Mouse (Mus musculus) hindlimb bud, embryonic 11.5 days (tissue): ENCODE measurements around the gene Slbp.

ENCODE experiments used
- DNase-seq: peaks from one replicate; pipeline ENCODE4 v3.0.0-alpha.2; 2012; ENCODE audit warnings: low read depth, low spot score; ENCODE audit errors: extremely low spot score

The Slbp gene

DNA sequence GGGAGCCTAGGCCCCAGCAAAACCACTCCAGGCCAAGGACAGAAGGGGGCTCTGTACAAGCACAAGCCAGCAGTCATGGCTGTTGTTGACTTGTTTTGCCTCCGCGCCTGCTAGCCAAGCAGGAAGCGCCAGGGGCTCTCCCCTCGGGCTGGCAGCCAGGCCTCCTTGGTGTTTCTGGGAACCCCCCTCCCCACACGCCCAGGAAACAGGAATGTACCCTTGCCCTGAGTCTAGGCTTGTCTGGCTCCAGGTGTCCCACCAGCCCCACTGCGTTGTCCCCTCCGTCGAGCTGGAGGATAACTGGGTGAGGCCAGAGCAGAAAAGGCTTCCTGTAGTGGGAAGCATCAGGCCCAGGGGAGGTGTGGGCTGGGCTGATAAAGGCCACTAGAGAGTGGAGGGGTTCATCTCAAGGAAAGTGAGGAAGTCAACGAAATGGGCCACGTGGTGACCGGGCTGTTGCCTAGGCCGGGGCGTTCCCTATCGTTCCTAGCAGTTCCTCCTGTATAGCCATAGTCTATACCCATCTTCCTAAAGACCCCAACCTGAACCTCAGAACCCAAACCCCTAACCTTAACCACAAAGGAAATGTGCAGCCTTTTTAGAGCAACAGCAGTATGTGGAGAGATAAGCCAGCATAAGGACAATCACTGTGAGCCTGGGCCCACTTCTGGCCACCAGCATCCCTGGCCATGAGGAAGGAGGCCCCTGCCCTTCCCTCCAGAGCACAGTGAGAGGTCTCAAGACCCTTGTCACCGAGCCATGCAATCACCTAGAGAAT lies 29.4 kb upstream of the Slbp start:
- DNase-seq = no peak

- no peak for DNase-seq
These were observed 28.7 kb upstream of the Slbp start for GRCm38 (mm10) chr5:33681044-33681443.

- no peak for DNase-seq
These were observed 25.9 kb upstream of the Slbp start for GRCm38 (mm10) chr5:33678244-33678643.

DNA sequence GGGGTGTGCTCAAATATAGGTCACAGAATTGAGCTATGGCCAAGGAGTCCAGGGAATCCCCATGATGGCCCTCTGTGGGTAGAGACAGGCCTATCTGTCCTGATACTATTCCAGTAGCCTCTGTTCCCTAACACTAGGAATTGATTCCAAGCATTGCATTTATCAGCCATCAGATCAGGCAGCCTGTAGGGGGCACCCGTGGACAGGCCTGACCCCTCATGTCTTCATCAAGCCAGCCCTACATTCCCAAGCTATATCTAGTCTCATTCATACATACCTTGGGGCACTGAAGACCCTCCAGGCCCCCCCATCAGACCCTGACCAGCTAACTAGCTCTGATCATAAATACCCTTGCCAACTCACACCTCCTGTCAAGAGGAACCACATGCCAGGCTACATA lies 23.6 kb upstream of the Slbp start:
- no peak for DNase-seq

GRCm38 (mm10) chr5:33674439-33674838 lies 22.1 kb upstream of the Slbp start:
- DNase-seq = no peak

DNA sequence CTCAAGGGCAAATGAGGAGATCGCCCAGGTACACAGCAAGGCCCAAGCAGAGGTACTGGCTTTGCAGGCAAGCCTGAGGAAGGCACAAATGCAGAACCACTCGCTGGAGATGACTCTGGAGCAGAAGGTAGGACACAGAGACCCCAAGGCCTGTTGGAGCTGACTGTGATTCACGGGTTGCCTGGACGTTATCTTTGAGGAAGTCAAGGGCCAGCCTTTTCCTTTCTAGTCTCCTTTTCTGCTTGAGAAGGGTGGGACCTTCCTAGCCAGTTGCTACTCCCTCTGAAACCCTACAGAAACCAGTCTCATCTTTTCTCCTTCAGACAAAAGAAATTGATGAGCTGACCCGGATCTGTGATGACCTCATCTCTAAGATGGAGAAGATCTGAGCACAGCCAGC lies 19.3 kb upstream of the Slbp start:
- DNase-seq = no peak

DNA sequence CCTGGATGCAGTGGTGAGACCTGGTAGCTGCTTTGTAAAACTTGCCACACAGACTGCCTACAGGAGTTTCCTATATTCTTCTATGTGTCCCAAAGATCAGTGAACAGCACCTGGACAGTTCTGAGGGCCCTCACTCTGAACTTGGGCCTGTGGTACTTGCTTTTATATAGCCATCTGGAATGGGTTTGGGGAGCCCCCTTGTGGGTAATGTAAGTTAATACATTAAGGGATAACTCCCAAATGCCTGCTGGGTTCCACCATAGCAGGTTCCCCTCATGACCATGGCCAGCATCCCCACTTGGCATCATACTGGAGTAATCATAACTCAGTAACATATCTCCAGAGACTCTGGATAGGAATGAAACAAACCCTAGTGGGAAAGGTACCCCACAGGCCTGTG lies 15.8 kb upstream of the Slbp start:
- DNase-seq = no peak

GRCm38 (mm10) chr5:33658664-33659050 lies 6.3 kb upstream of the Slbp start:
- no peak for DNase-seq

GRCm38 (mm10) chr5:33657787-33658663 lies 5.7 kb upstream of the Slbp start, which contains the start of the genes Tacc3 and Tmem129:
Tacc3 (plus strand) TSS chr5:33658128.
Tmem129 (minus strand) TSS chr5:33658416.
- peak; percentile 96 for DNase-seq

- DNase-seq = no peak
These were observed 4.9 kb upstream of the Slbp start for GRCm38 (mm10) chr5:33657251-33657786.

DNA sequence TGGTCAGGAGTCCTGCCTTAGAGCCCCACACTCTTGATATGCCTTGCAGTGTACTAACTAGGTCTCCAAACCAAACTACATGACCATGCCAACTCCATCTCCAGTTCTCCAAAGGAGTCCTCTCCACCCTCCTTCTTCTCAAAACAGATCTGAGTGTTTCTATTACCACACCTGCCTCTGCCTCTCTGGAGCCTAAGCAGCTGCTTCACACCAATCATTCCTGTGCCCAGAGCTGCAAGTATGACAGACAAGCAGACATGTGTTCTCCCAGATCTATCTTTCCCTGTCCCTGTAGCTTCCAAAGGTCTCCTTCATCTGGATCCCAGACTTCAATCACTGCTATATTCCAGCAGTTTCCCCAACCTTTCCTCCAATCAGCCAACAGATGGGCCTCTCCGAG lies 4.4 kb upstream of the Slbp start:
- DNase-seq = no peak

DNA sequence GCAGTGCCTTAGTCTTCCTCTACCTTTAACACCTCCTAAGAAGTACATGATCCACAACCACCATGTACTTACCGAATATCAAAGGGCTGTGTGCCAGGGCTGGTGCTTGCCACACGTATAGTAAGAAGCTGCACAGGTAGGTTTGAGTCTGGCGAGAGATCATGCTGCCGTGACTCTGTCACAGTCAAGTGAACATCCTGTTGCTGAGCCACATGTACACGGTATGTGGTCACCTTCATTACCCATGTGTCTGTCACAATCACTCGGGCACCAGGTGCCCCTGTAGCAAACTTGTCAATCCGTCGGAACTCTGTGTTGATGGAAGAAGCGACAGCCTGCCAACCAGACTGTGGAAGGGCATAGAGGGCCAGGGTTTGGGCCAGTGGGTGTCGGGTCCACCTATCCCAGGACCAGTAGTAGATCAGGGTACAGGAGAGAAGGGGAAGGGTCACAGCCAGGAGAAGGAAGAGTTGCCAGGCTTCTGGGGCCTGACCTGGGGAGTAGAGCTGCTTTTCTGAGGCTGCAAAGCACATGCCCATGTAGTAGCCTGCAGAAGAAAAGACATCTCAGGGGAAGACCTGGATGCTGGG lies 3.0 kb upstream of the Slbp start:
- no peak for DNase-seq

DNA sequence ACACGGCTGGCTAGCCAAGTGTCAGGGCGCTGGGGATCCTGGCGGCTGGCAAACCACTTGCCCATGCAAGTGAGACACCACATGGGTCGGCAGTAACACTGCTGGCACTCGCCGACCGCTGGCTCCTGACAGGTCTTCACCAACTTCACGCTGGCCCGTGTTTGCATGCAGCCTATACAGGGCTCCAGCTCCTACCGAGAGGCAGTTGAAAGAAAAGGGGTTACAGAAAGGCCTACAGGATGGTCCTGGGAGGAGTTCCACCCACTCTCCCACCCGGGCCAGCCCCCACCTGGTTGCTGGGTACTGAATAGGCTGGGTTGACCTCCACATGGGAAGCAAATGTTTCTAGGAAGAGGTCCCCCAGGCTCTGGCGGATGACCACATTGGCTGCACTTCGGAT lies 2.0 kb upstream of the Slbp start:
- DNase-seq = no peak

GRCm38 (mm10) chr5:33652783-33653173 lies 404 bp upstream of the Slbp start:
- DNase-seq = no peak

DNA sequence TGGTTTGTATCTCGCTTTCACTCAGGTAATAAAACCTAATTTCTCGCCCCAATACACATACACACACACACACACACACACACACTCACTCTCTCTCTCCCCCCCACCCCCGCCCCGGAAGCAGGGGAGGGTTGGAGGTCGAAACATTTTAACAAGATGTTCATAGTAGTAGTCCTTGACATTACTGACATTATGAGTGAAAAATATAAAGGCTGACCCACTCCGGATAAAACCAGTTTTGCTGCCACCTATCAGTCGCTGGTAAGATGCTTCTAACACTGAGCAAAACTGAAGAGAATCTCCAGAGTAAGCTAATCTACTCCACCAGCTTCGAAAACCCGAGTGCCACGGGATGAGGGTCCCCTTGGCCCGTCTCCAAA lies 843 bp downstream of the Slbp start:
- DNase-seq = no peak

DNA sequence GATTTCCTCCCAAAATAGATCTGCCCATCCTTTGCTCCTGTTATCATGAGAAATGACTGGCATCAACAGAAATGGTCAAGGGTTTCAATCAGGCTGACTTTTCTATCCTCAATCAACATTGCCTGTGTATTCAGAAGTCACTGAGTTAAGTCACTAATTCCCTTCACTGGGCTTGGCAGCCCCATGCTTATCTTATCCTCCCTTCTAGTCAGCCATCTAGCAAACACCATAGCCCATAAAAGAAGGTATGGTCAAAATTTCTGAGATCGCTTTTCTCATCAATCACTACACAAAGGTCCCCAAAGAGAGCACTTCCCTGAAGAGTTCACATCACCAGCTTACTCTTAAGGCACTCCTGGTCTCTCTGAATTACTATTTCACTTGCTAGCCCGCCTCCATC lies 1.4 kb downstream of the Slbp start:
- no peak for DNase-seq

DNA sequence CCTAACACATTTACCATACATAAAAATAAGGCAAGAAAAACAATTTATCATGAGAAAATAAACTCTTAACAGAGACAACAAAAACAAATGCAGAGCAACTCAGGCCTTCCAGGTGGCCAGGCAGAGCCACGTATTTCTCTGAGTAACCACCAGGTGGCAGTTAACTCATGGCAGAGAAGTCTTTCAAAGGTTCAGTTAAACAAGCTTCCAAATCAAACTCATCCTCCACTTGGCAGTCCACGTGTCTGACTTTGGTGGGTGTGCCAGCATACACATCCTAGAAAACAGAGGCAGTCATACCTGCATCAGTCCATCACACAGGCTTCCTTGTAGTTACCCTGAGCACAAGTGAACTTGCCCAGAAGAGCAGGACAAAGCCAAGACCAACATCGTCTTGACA lies 11.7 kb downstream of the Slbp start:
- no peak for DNase-seq

DNA sequence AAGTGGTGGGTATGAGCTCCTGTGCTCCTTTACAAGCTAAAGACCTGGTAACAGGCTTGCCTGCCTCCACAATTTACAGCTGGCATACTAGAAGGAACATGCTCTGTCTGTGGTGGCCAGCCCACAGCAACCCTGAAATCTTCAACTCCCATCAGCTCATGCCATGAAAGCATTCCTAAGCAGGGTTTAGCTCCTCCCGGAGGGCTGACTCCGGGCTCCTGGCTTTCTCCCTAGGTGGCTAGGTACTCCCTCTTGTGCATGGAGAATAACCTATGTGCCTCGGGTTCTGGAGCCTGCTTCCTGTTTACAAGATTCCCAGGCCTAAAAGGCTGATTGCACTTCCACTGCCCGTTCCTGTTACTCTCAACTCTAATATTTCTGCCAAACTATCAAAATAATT lies 13.5 kb downstream of the Slbp start:
- DNase-seq = no peak

DNA sequence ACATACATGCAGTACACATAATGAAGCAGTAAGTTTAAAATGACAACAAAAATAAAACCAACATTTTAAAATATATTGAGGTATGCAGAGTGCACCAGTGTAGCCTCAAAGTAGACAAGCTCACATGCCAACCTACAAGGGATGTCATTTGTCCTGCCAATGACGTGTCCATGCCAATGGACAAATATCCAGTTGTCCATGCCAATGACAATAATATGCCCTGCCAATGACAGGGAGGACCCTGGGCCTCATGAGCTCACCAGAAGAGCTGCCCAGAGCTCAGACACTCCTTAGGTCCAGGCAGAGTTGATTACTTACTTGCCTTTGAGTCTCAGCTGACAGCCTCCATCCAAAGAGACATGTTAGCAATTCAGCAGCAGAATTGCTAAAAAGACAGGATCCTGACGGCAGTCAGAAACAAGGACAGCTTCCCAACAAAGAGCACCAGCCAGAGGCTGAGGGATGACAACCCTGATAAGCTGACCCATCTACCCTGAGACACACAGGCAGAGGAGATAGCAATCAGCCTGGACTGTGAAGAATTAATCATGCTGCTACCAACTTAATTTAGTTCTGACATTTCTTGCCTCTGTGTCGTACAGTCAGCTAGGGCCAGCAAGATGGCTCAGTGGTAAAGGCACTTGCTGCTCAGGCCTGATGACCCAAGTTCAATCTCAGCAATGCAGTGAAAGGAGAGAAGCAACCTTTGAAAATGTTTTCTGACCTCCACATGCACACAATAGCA lies 14.6 kb downstream of the Slbp start:
- no peak for DNase-seq

DNA sequence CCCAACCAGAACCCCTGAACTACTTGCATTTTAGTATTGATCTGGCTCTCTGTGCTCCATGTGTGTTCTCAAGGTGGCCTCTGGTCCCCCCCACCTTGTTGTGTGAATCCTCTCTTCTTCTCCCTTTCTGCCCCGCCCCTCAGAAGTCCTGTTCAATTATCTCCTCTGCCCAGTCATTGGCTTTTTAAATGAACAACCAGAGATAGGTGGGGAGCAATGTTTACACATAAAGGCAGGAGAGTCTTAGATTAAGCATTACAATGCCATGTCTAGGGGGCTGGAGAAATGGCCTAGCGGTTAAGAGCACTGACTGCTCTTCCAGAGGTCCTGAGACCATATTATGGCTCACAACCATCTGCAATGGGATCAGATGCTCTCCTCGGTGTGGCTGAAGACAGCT lies 17.0 kb downstream of the Slbp start:
- no peak for DNase-seq

DNA sequence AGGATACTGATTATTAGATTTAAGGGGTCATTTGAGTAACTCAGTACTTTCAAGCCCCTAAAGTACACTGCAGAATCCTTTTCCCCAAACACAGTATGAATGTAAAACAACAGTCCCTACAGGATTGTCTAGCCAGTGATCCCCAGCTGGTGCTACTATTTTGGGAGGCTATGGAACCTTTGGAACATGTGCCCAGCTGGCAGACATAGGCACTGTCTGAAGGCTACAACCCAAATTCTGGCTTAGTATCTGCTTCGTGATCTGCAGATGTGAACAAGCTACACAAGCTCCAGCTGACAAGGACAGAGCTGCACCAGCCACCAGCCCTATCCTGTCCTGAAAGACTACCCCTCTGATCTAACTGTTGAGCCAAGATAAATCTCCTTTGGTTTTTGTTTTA lies 19.8 kb downstream of the Slbp start:
- DNase-seq = no peak
